Mouse (Mus musculus): ENCODE measurements around the gene Aaas.
A peak's percentile ranks its signal among the peaks of the same experiment; 100 is the strongest.

Gene Aaas

GRCm38 (mm10) chr15:102308717-102309116 is 41.9 kb downstream of the Aaas start:
- no peak for DNase-seq (ENCODE audit: low spot score in 2 of 2)

- no peak for DNase-seq (ENCODE audit: low spot score in 2 of 2)
These were observed 48.0 kb downstream of the Aaas start for GRCm38 (mm10) chr15:102302542-102302941.

- no peak for DNase-seq (ENCODE audit: low spot score in 2 of 2)
These were observed 54.1 kb downstream of the Aaas start for GRCm38 (mm10) chr15:102296368-102297006.

GRCm38 (mm10) chr15:102295633-102296367 is 54.8 kb downstream of the Aaas start, which contains the start of gene Espl1:
Gene Espl1 (plus strand): TSS chr15:102296266.
- DNase-seq (ENCODE audit: low spot score in 2 of 2), result peak; percentile 88 to 95
